Mouse (Mus musculus) liver, embryonic 13.5 days (tissue): ENCODE results near the gene Scn8a. TPM values are rescaled to one million over a fixed set of nuclear protein-coding genes. Genes with fewer than 3 reads are reported as not detected.

Source experiments
- ATAC-seq: fragments of 200-750 bp; cut with Nextera tagmentation; 2 replicates; pipeline ENCODE4 v1.8.0; 2017; ENCODE audit warnings: low read depth, mild to moderate bottlenecking, moderate number of reproducible peaks, moderate library complexity
- DNase-seq: peaks from one replicate; pipeline ENCODE4 v3.0.0; 2022
- H3K27ac ChIP-seq: fragments of 300-500 bp; sonication (generic); 2 replicates; pipeline ENCODE4 v1.5.1; 2015; ENCODE audit warnings: moderate library complexity, mild to moderate bottlenecking, inconsistent platforms
- H3K27me3 ChIP-seq: fragments of 300-500 bp; sonication (generic); 2 replicates; pipeline ENCODE4 v1.6.1; 2015; ENCODE audit warnings: mild to moderate bottlenecking, inconsistent platforms
- H3K36me3 ChIP-seq: fragments of 300-500 bp; sonication (generic); 2 replicates; pipeline ENCODE4 v1.6.1; 2015; ENCODE audit warnings: mild to moderate bottlenecking, inconsistent platforms
- H3K4me1 ChIP-seq: fragments of 300-500 bp; sonication (generic); replicated peaks from 2 replicates; pipeline ENCODE4 v1.6.1; 2015; ENCODE audit warnings: inconsistent platforms
- H3K4me2 ChIP-seq: fragments of 300-500 bp; sonication (generic); 2 replicates; pipeline ENCODE4 v1.6.1; 2015; ENCODE audit warnings: inconsistent platforms, mild to moderate bottlenecking, moderate library complexity
- H3K4me3 ChIP-seq: fragments of 300-500 bp; sonication (generic); replicated peaks from 2 replicates; pipeline ENCODE4 v1.5.1; 2015; ENCODE audit warnings: mild to moderate bottlenecking, inconsistent platforms
- H3K9ac ChIP-seq: fragments of 300-500 bp; sonication (generic); 2 replicates; pipeline ENCODE4 v1.6.1; 2015; ENCODE audit warnings: mild to moderate bottlenecking, inconsistent platforms
- H3K9me3 ChIP-seq: fragments of 300-500 bp; sonication (generic); replicated peaks from 2 replicates; pipeline ENCODE4 v1.6.1; 2016; ENCODE audit warnings: inconsistent platforms
- whole genome bisulfite sequencing: fragments of 180-500 bp; shearing (Covaris S2); methylation state at CpG from one replicate; pipeline ENCODE4 v1.1.7; 2015; ENCODE audit not compliant: insufficient replicate concordance; 5-methylcytosine and 5-hydroxymethylcytosine counted together
- polyA plus RNA-seq: library from polyadenylated mRNA; unstranded; fragments of >200 nt; fragmentation: Nextera tagmentation; extraction: Ambion mirVana; gene quantifications from 2 replicates; pipeline ENCODE4 v1.2.1, GENCODE M21; 2015

Scn8a gene
- polyA plus RNA-seq, 1 experiment from 2014 or later, result 0.10 TPM

DNA sequence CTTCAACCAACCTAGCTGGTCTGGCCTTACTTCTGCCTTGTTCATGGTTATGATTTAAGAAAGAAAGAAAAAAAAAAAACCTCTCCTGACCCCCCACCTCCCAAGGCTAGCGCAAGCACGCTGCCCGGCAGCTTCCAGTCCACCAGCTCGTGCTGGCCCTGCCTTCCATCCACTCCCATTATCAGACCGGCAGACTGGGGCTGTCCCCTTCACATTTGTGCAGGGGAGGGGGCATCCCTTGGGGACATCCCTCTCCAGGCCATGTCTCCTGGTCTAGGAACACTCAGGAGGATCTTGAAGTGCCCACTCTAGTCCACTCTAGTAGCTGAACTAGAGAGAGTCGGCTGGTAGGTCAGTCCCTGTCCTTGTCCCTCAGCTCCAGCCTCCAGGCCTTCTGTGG is 174.9 kb downstream of the Scn8a start:
- Histone ChIP-seq H3K9me3 (no peaks in the 10 kb centered on the region), H3K27me3 (peaks cover 96% of the 10 kb centered on the region), H3K4me3 (no peak overlapping the region), H3K27ac (no peak overlapping the region), H3K9ac (no peak overlapping the region), H3K4me2 (no peak overlapping the region), H3K4me1 (no peaks in the 10 kb centered on the region), H3K36me3 (no peaks in the 10 kb centered on the region)
- DNase-seq, result no peak
- no peak for ATAC-seq
- WGBS, result 54% methylated on average over 6 of the region's 6 CpGs

- Histone ChIP-seq H3K4me3 (peak overlapping the region; percentile 40), H3K9me3 (no peaks in the 10 kb centered on the region), H3K36me3 (no peaks in the 10 kb centered on the region), H3K4me2 (peak overlapping the region; percentile 62), H3K4me1 (no peaks in the 10 kb centered on the region), H3K9ac (no peak overlapping the region), H3K27ac (no peak overlapping the region), H3K27me3 (peaks cover 96% of the 10 kb centered on the region)
- no peak for DNase-seq
- WGBS, result 2% methylated on average over 43 of the region's 43 CpGs
- no peak for ATAC-seq
Observed at GRCm38 (mm10) chr15:101046039-101046526, 176.4 kb downstream of the Scn8a start.

GRCm38 (mm10) chr15:101046527-101047193 is 177.0 kb downstream of the Scn8a start:
- Histone ChIP-seq H3K36me3 (no peaks in the 10 kb centered on the region), H3K4me3 (peak overlapping the region; percentile 40), H3K4me2 (peak overlapping the region; percentile 62), H3K9ac (no peak overlapping the region), H3K27ac (no peak overlapping the region), H3K27me3 (peaks cover 97% of the 10 kb centered on the region), H3K4me1 (no peaks in the 10 kb centered on the region), H3K9me3 (no peaks in the 10 kb centered on the region)
- DNase-seq (no peak), ATAC-seq (no peak)
- WGBS, result under 1% methylated on average over 67 of the region's 77 CpGs

DNA sequence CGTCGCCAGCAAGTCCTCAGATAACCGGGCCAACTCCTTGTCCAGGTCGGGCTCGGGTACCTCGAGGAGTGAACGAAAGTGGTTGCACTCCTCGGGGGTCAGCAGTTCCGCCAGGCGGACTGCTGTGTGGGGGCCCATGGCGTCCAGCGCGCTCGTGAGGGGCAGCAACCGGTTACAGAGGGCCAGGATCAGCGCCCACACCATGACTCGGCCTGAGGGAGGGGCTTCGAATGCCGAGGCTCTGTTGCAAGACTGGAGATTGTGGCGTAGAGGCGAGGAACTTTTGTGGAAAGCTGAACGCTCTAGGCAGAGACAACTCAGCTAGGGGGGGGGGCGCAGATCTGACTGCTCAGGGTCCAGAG is 177.5 kb downstream of the Scn8a start, which contains the start of gene Gm47841:
Gm47841 (minus strand) TSS at position 204 of the 362 bp plus-strand sequence.
- no peaks in the 10 kb centered on the region for H3K9me3 ChIP-seq
- no peak within 1 kb of the TSS for H3K27ac ChIP-seq
- no peak within 1 kb of the TSS for H3K9ac ChIP-seq
- ATAC-seq (no peak), DNase-seq (no peak)
- peaks cover 97% of the 10 kb centered on the region for H3K27me3 ChIP-seq
- 2% methylated on average over 23 of the region's 23 CpGs for WGBS
- H3K36me3 ChIP-seq, result no peaks in the 10 kb centered on the region
- peak within 1 kb of the TSS; percentile 40 for H3K4me3 ChIP-seq
- peak within 1 kb of the TSS; percentile 62 for H3K4me2 ChIP-seq
- H3K4me1 ChIP-seq, result no peaks in the 10 kb centered on the region

- Histone ChIP-seq H3K4me1 (no peaks in the 10 kb centered on the region), H3K9me3 (no peaks in the 10 kb centered on the region), H3K9ac (no peak overlapping the region), H3K27me3 (peaks cover 100% of the 10 kb centered on the region), H3K4me3 (no peak overlapping the region), H3K4me2 (no peak overlapping the region), H3K27ac (no peak overlapping the region), H3K36me3 (no peaks in the 10 kb centered on the region)
- WGBS, result 40% methylated on average over 5 of the region's 5 CpGs
- no peak for ATAC-seq
- no peak for DNase-seq
Observed at GRCm38 (mm10) chr15:101048338-101048896, 178.8 kb downstream of the Scn8a start.

DNA sequence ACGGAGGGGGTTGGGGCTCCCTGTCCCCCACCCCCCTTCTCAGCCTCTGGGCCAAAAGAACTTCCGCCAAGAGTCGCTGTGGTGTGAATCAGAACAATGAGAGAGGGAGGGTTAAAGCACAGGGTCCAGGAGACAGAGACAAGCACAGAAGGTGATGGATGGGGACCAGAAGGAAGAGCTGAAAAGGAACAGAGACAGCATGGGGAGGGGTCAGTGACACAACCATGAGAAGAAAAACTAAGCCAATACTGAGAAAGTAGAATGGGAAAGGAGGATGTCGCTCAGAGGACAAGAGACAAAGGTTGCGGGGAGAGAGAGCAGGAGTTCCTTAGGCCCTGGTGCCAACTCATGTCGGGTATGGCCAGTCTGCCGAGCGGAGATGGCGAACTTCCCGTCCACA is 182.2 kb downstream of the Scn8a start:
- no peaks in the 10 kb centered on the region for H3K36me3 ChIP-seq
- H3K4me1 ChIP-seq, result peaks cover 7% of the 10 kb centered on the region; the same call in 1 of the 2 replicates
- H3K9ac ChIP-seq, result no peak overlapping the region
- no peaks in the 10 kb centered on the region for H3K9me3 ChIP-seq
- ATAC-seq (no peak), DNase-seq (no peak)
- no peak overlapping the region for H3K4me3 ChIP-seq
- no peak overlapping the region for H3K4me2 ChIP-seq
- no peak overlapping the region for H3K27ac ChIP-seq
- peaks cover 99% of the 10 kb centered on the region for H3K27me3 ChIP-seq
- 52% methylated on average over 10 of the region's 10 CpGs for WGBS

DNA sequence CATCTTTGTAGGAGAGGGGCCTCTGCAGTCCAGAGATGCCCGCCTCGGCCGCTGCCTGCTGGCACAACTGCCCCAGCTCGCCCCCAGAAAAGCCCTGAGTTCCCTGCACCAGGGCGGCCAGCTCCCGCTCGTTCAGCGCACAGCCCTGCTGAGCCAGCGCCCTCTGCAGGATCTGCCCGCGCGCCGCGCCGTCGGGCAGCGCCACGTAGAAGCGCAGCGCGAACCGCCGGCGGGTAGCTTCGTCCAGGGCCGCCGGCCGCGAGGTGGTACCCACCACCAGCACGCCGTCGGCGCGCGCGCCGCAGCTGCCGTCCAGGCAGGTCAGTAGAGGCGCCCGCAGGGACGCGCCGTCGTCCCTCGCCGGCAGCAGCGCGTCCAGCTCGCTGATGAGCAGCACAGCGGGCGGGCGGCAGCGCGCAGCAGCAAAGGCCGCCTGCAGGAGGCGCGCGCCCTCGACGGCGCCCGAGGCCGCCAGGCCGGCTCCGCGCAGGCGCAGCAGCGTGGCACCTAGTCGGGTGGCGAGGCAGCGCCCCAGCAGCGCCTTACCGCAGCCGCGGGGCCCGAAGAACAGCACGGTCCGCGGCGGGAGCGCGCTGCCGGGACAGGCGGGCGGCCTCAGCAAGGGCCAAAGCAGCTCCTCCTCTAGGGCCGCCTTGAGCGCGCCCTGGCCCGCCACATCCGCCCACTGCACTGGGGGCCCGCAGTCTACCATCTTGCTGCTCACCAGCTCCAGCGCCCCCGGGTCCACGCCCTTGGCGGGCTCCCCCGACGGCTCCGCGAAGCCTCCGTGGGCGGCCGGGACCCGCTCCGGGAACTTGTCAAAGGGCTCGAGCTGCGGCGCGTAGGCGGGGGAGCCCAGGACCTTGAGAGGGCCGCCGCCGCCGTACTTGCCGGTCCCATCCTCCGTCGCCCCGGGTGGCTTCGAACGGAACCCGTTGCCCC is 183.2 kb downstream of the Scn8a start:
- peak overlapping the region; percentile 55 for H3K4me2 ChIP-seq
- DNase-seq, result no peak
- no peak overlapping the region for H3K27ac ChIP-seq
- no peak for ATAC-seq
- no peak overlapping the region for H3K9ac ChIP-seq
- peak overlapping the region; percentile 35 for H3K4me3 ChIP-seq
- peaks cover 7% of the 10 kb centered on the region; the same call in 1 of the 2 replicates for H3K4me1 ChIP-seq
- 18% methylated on average over 120 of the region's 120 CpGs for WGBS
- peaks cover 96% of the 10 kb centered on the region for H3K27me3 ChIP-seq
- no peaks in the 10 kb centered on the region for H3K9me3 ChIP-seq
- no peaks in the 10 kb centered on the region for H3K36me3 ChIP-seq

DNA sequence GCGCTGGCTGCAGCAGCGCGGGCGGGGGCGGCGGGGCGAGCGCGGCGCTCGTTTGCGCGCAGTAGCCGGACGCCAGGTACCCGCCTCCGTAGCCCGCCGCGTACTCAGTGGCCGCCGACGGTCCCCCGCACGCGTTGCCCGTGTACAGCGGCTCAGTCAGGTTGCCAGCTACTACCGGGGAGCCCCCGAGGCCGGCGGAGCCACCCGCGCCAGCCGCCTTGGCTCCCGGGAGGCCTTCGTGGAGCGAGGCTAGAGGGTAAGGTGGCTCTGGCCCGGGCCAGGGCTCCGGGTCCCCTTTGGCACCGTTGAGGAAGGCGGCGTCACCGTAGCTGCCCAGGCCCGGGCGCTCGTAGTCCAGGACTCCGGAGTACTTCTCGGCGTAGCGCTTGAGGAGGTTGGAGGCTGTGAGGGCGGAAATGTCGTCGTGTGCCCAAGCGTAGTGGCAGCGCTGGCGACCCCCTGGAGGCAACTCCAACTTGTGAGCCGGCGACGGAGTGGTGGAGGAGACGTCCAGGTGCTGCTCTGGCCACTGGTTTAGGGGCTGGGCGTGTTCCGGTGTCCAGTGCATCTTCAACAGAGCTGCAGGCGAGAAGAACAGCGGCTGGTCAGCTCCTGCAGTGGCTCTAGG is 184.3 kb downstream of the Scn8a start:
- Histone ChIP-seq H3K4me2 (peak overlapping the region; percentile 55), H3K36me3 (no peaks in the 10 kb centered on the region), H3K4me1 (peaks cover 7% of the 10 kb centered on the region; the same call in 1 of the 2 replicates), H3K27me3 (peaks cover 85% of the 10 kb centered on the region), H3K9ac (no peak overlapping the region), H3K9me3 (no peaks in the 10 kb centered on the region), H3K4me3 (peak overlapping the region; percentile 35), H3K27ac (no peak overlapping the region)
- ATAC-seq (no peak), DNase-seq (no peak)
- WGBS, result 15% methylated on average over 54 of the region's 65 CpGs

GRCm38 (mm10) chr15:101054541-101054940 is 184.9 kb downstream of the Scn8a start:
- DNase-seq (no peak), ATAC-seq (no peak)
- H3K36me3 ChIP-seq, result no peaks in the 10 kb centered on the region
- no peak overlapping the region for H3K27ac ChIP-seq
- 63% methylated on average over 10 of the region's 10 CpGs for WGBS
- no peaks in the 10 kb centered on the region for H3K9me3 ChIP-seq
- H3K4me1 ChIP-seq, result peaks cover 7% of the 10 kb centered on the region; the same call in 1 of the 2 replicates
- H3K4me2 ChIP-seq, result no peak overlapping the region
- H3K9ac ChIP-seq, result no peak overlapping the region
- H3K27me3 ChIP-seq, result peaks cover 79% of the 10 kb centered on the region
- H3K4me3 ChIP-seq, result no peak overlapping the region

- WGBS, result 40% methylated on average over 10 of the region's 10 CpGs
- Histone ChIP-seq H3K4me2 (no peak overlapping the region), H3K36me3 (no peaks in the 10 kb centered on the region), H3K27me3 (peaks cover 62% of the 10 kb centered on the region), H3K4me1 (peaks cover 7% of the 10 kb centered on the region; the same call in 1 of the 2 replicates), H3K4me3 (no peak overlapping the region), H3K9ac (no peak overlapping the region), H3K9me3 (no peaks in the 10 kb centered on the region), H3K27ac (no peak overlapping the region)
- DNase-seq, result no peak
- peak; percentile 34; the same call in 1 of the 2 replicates for ATAC-seq
Observed at GRCm38 (mm10) chr15:101056225-101056624, 186.6 kb downstream of the Scn8a start.
